Mouse (Mus musculus): ENCODE measurements around the gene Cabp2.

- TF ChIP-seq HCFC1 (IDR thresholded peaks at IDR 0.05; ENCODE audit: borderline replicate concordance, insufficient read depth, low read length) (no peak), MAFK (IDR thresholded peaks at IDR 0.05; ENCODE audit: insufficient read depth, low read depth, low read length) (no peak)
Observed at GRCm38 (mm10) chr19:4134354-4134753, 53.0 kb downstream of the Cabp2 start.
